Mouse (Mus musculus) spleen, postnatal 10 days (tissue): ENCODE measurements at regions not wholly inside any gene's neighbourhood (a gene's known extent, or its start where the extent isn't known, plus 50 kb on each side); places are given as distances from the start of the nearest gene placed in this dataset.

Experiments used
- DNase-seq, 2 experiments: peaks; one replicate each; pipeline ENCODE4 v3.0.0; 2021 to 2022; ENCODE audit warnings: low spot score in 2 of 2

GRCm38 (mm10) chr2:11853210-11853973 lies 75.7 kb downstream of the Ankrd16 start:
- no peak for DNase-seq

GRCm38 (mm10) chr2:11869983-11870382 lies 92.3 kb downstream of the Ankrd16 start:
- DNase-seq, result no peak

GRCm38 (mm10) chr2:11880005-11880404 lies 102.3 kb downstream of the Ankrd16 start:
- DNase-seq, result no peak

GRCm38 (mm10) chr2:11894792-11895568 lies 117.3 kb downstream of the Ankrd16 start:
- no peak for DNase-seq

GRCm38 (mm10) chr2:11899698-11900660 lies 122.3 kb downstream of the Ankrd16 start:
- no peak for DNase-seq

GRCm38 (mm10) chr2:11914782-11915181 lies 137.1 kb downstream of the Ankrd16 start:
- DNase-seq, result no peak

- DNase-seq, result no peak
Observed at GRCm38 (mm10) chr2:11917373-11917772, 139.7 kb downstream of the Ankrd16 start.

- DNase-seq, result no peak
Observed at GRCm38 (mm10) chr2:11918070-11918469, 140.4 kb downstream of the Ankrd16 start.

GRCm38 (mm10) chr2:11960777-11961176 lies 183.1 kb downstream of the Ankrd16 start:
- DNase-seq, result no peak

GRCm38 (mm10) chr2:11965374-11965773 lies 187.7 kb downstream of the Ankrd16 start:
- DNase-seq, result no peak

- no peak for DNase-seq
Observed at GRCm38 (mm10) chr2:11967001-11967400, 189.3 kb downstream of the Ankrd16 start.

GRCm38 (mm10) chr2:11971972-11972371 lies 194.3 kb downstream of the Ankrd16 start:
- no peak for DNase-seq

GRCm38 (mm10) chr2:12001938-12002899 lies 224.5 kb downstream of the Ankrd16 start:
- no peak for DNase-seq

GRCm38 (mm10) chr2:12004330-12004729 lies 226.7 kb downstream of the Ankrd16 start:
- DNase-seq, result no peak

- DNase-seq, result no peak
Observed at GRCm38 (mm10) chr2:12007201-12007600, 229.5 kb downstream of the Ankrd16 start.

GRCm38 (mm10) chr2:12011441-12011840 lies 233.8 kb downstream of the Ankrd16 start:
- DNase-seq, result no peak

- no peak for DNase-seq
Observed at GRCm38 (mm10) chr2:12019607-12020006, 241.9 kb downstream of the Ankrd16 start.

- peak in 1 of 2 experiments; percentile 19 for DNase-seq
Observed at GRCm38 (mm10) chr2:12023402-12024111, 245.9 kb downstream of the Ankrd16 start.

- DNase-seq, result no peak
Observed at GRCm38 (mm10) chr2:12026220-12026619, 248.5 kb downstream of the Ankrd16 start.
